Mouse (Mus musculus) kidney, embryonic 15.5 days (tissue): ENCODE results near the gene Lhpp. TPM values are rescaled to one million over a fixed set of nuclear protein-coding genes. Genes with fewer than 3 reads are reported as not detected.
"Not testable (repeated sequence)": the region's sequence is repeated elsewhere in the genome, so short reads cannot be mapped to it uniquely, and the experiment has no call there.

Experiments used
- ATAC-seq: fragments of 200-750 bp; cut with Nextera tagmentation; replicated peaks from 2 replicates; pipeline ENCODE4 v1.8.0; 2017; ENCODE audit warnings: moderate TSS enrichment; ENCODE audit not compliant: low FRiP score
- H3K27ac ChIP-seq: fragments of 300-500 bp; sonication (generic); 2 replicates; pipeline ENCODE4 v1.5.1; 2015; ENCODE audit warnings: mild to moderate bottlenecking, inconsistent platforms
- H3K27me3 ChIP-seq: fragments of 300-500 bp; sonication (generic); 2 replicates; pipeline ENCODE4 v1.6.1; 2015; ENCODE audit warnings: inconsistent platforms
- H3K36me3 ChIP-seq: fragments of 300-500 bp; sonication (generic); 2 replicates; pipeline ENCODE4 v1.6.1; 2015; ENCODE audit warnings: inconsistent platforms
- H3K4me1 ChIP-seq: fragments of 300-500 bp; sonication (generic); 2 replicates; pipeline ENCODE4 v1.6.1; 2015; ENCODE audit warnings: inconsistent platforms
- H3K4me2 ChIP-seq: fragments of 300-500 bp; sonication (generic); 2 replicates; pipeline ENCODE4 v1.6.1; 2015; ENCODE audit warnings: moderate library complexity, mild to moderate bottlenecking, inconsistent platforms
- H3K4me3 ChIP-seq: fragments of 300-500 bp; sonication (generic); replicated peaks from 2 replicates; pipeline ENCODE4 v1.5.1; 2015; ENCODE audit warnings: mild to moderate bottlenecking, inconsistent platforms
- H3K9ac ChIP-seq: fragments of 300-500 bp; sonication (generic); 2 replicates; pipeline ENCODE4 v1.6.1; 2015; ENCODE audit warnings: mild to moderate bottlenecking, inconsistent platforms
- H3K9me3 ChIP-seq: fragments of 300-500 bp; sonication (generic); replicated peaks from 2 replicates; pipeline ENCODE4 v1.6.1; 2016; ENCODE audit warnings: inconsistent platforms
- WGBS: fragments of 180-500 bp; shearing (Covaris S2); methylation state at CpG from one replicate; pipeline ENCODE4 v1.1.7; 2015; ENCODE audit warnings: mixed read lengths; 5-methylcytosine and 5-hydroxymethylcytosine counted together
- polyA plus RNA-seq: library from polyadenylated mRNA; unstranded; fragments of >200 nt; fragmentation: Nextera tagmentation; extraction: Ambion mirVana; gene quantifications from 2 replicates; pipeline ENCODE4 v1.2.1, GENCODE M21; 2015

Gene Lhpp
- polyA plus RNA-seq, 1 experiment from 2014 or later, result 22.5 TPM

DNA sequence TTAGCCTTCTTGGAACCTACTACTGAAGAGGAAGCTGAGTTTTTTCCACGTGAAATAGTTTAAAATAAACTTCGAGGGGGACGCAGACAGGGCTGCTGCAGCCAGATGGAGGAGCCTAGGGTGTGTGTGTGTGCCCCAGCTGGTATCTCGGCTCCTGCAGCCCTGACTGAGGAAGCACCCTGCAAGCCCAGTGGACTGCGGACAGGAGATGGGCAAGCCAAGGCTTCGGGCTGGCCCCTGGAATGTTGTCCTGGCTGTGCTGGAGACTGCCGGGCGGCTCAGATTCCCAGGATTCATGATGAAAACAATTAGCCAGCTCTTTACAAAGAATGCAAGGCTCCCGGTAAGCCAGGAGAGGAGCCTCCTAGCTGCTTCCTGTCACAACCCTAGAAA lies 47.6 kb downstream of the Lhpp start:
- Histone ChIP-seq H3K9me3 (no peaks in the 10 kb centered on the region), H3K36me3 (no peaks in the 10 kb centered on the region), H3K4me3 (no peak overlapping the region), H3K9ac (no peak overlapping the region), H3K4me1 (peaks cover 48% of the 10 kb centered on the region), H3K27me3 (no peaks in the 10 kb centered on the region), H3K27ac (peak overlapping the region; percentile 63), H3K4me2 (0 out of 2 replicates have a peak overlapping the region, but pooled peaks have one; percentile 18)
- peak; percentile 41; the same call in 1 of the 2 replicates for ATAC-seq
- WGBS, result 5% methylated on average over 9 of the region's 9 CpGs

DNA sequence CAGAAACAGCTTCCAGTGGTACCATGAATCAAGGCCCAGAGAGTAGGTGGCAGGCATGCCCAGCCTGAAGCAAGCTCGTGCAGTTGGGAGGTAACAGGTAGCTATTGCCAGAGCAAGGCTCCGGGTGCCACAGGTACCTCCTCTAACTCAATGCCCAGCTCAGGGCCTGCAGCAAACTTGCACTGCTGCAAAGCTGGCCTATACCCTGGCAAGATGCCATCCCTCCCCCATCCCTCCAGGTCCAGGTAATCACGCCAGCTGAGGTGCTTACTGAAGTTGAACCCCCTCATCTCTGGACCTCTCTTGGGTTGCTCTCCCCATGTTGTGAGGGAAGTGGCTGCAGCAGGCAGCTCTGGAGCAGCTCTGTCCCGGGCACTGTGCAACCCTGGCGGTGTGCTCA lies 48.2 kb downstream of the Lhpp start:
- no peak overlapping the region for H3K4me2 ChIP-seq
- no peak for ATAC-seq
- 78% methylated on average over 5 of the region's 5 CpGs for WGBS

DNA sequence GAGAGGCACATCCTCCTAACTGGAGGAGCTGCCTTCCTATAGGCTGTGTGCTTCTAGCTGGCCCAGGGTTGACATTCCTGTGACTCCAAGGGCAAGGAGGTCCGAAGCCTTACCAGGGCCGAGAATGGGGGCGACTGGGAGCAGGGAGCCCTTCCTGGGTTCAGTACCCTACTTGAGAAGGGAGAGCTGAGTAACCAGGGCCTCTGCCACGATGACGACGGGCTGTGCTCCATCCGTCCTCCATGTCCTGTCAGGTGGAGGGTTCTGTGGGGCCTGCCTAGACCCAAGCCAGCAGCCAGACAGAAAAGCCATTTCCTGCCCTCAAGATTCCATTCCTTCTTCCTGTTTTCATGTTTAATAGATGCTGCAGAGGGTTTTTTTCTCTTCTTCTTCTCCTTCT lies 49.2 kb downstream of the Lhpp start:
- Histone ChIP-seq H3K4me2 (no peak overlapping the region), H3K9ac (no peak overlapping the region), H3K27ac (0 out of 2 replicates have a peak overlapping the region, but pooled peaks have one; percentile 41), H3K27me3 (no peaks in the 10 kb centered on the region), H3K4me3 (no peak overlapping the region), H3K4me1 (peaks cover 48% of the 10 kb centered on the region), H3K36me3 (no peaks in the 10 kb centered on the region), H3K9me3 (no peaks in the 10 kb centered on the region)
- 61% methylated on average over 7 of the region's 7 CpGs for WGBS
- ATAC-seq, result no peak

More for the DNA sequence above, 48.2 kb downstream of the Lhpp start:
- H3K4me3 ChIP-seq, result no peak overlapping the region
- peak overlapping the region; percentile 63 for H3K27ac ChIP-seq
- peak overlapping the region; percentile 22; the same call in 1 of the 2 replicates for H3K9ac ChIP-seq
- no peaks in the 10 kb centered on the region for H3K36me3 ChIP-seq
- H3K9me3 ChIP-seq, result no peaks in the 10 kb centered on the region
- peaks cover 48% of the 10 kb centered on the region for H3K4me1 ChIP-seq
- H3K27me3 ChIP-seq, result no peaks in the 10 kb centered on the region

DNA sequence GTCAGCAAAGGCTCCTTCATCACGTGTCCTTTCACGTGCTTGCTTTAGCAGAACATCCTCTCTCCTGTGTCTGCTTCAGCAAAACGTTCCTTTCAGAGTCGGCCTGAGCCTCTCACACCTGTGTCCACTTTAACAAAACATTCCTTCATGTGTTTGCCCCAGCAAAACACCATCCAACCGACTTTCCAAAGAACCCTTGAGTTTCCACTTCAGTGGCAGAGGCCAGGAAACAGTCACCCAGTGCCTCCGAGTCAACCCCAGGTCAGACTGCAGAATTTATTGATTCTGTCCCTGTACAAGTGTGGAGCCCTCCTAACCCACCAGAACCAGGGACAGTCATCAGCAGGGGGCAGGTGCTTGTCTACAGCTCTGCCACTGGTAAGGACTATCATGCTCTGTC lies 52.4 kb downstream of the Lhpp start:
- H3K4me2 ChIP-seq, H3K27ac ChIP-seq, ATAC-seq, H3K27me3 ChIP-seq, H3K9ac ChIP-seq, H3K36me3 ChIP-seq, H3K4me3 ChIP-seq, H3K9me3 ChIP-seq: not testable (repeated sequence)
- H3K4me1 ChIP-seq, result peaks cover 30% of the 10 kb centered on the region
- WGBS, result 59% methylated on average over 6 of the region's 6 CpGs

DNA sequence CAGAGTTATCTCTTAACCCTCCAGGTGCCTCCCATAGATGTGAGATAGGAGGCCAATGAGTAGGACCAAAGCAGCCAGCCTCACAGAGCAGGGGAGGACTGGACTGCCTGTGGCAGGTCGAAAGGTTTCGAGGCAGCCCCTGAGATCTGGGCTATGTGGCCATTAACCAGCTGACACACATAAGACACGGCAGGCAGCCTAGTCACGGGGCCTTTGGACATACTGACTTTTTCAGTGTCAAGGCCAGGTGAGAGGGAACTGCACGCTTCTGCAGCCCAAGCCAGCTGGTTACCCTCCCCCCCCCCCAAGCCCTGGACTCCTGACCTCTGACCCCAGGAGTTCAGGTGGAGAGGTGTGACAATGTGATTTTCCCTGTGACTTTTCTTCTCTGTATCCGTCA lies 54.4 kb downstream of the Lhpp start:
- WGBS, result 73% methylated on average over 6 of the region's 6 CpGs
- H3K4me2 ChIP-seq, result no peak overlapping the region
- no peak overlapping the region for H3K9ac ChIP-seq
- ATAC-seq, result no peak
- H3K9me3 ChIP-seq, result no peaks in the 10 kb centered on the region
- H3K36me3 ChIP-seq, result no peaks in the 10 kb centered on the region
- H3K4me1 ChIP-seq, result peaks cover 10% of the 10 kb centered on the region
- no peak overlapping the region for H3K4me3 ChIP-seq
- no peak overlapping the region for H3K27ac ChIP-seq
- no peaks in the 10 kb centered on the region for H3K27me3 ChIP-seq

DNA sequence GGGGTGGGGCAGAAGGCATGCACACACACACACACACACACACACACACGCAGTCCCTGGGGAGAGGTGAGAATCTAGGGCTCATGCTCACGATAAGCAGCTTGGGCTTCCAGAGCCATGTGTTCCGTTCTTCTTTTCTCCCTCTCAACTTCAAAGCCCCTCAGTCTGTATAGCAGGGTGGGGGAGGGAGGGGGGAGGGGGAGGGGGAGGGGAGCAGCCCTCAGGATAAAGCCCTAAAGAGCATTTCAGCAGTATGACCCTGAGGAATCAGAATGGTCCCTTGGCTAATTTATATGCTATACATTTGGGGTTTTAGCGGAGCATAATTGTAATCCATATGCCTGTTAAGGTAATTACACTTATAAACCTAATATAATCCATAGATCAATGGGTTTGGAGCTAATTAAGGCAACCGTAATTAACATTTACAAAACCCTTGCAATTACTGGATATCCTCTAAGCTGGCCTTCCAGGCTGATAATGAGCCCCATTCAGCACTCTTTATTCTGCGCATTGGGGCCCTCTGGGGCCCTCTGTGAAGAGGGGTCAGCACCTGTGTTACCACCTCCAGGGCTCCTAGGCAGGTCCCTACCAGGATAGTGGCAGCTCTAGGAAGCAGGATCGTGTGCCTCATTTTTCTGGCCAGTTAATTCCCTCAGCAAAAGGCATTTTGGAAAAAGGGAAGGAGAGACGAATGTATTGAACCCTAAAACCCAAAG lies 55.4 kb downstream of the Lhpp start:
- Histone ChIP-seq H3K27ac (no peak overlapping the region), H3K4me1 (peaks cover 2% of the 10 kb centered on the region; the same call in 1 of the 2 replicates), H3K9ac (no peak overlapping the region), H3K9me3 (no peaks in the 10 kb centered on the region), H3K4me3 (no peak overlapping the region), H3K27me3 (no peaks in the 10 kb centered on the region), H3K36me3 (no peaks in the 10 kb centered on the region), H3K4me2 (no peak overlapping the region)
- WGBS, result 49% methylated on average over 7 of the region's 8 CpGs
- no peak for ATAC-seq

GRCm38 (mm10) chr7:132666516-132666915 lies 56.1 kb downstream of the Lhpp start:
- no peak overlapping the region for H3K4me2 ChIP-seq
- 72% methylated on average over 4 of the region's 4 CpGs for WGBS
- H3K9ac ChIP-seq, result no peak overlapping the region
- H3K27ac ChIP-seq, result no peak overlapping the region
- no peaks in the 10 kb centered on the region for H3K36me3 ChIP-seq
- ATAC-seq, result no peak
- no peaks in the 10 kb centered on the region for H3K4me1 ChIP-seq
- H3K27me3 ChIP-seq, result no peaks in the 10 kb centered on the region
- no peak overlapping the region for H3K4me3 ChIP-seq
- no peaks in the 10 kb centered on the region for H3K9me3 ChIP-seq

- H3K4me1 ChIP-seq, result peaks cover under 1% of the 10 kb centered on the region; the same call in 1 of the 2 replicates
- no peaks in the 10 kb centered on the region for H3K27me3 ChIP-seq
- H3K9ac ChIP-seq, result no peak overlapping the region
- H3K4me2 ChIP-seq, result no peak overlapping the region
- H3K36me3 ChIP-seq, result no peaks in the 10 kb centered on the region
- peak overlapping the region; percentile 67 for H3K27ac ChIP-seq
- no peak for ATAC-seq
- WGBS, result 60% methylated on average over 2 of the region's 2 CpGs
- no peak overlapping the region for H3K4me3 ChIP-seq
- no peaks in the 10 kb centered on the region for H3K9me3 ChIP-seq
Measured at GRCm38 (mm10) chr7:132668604-132669003, 58.2 kb downstream of the Lhpp start.

- H3K4me3 ChIP-seq, result no peak overlapping the region
- ATAC-seq, result no peak
- H3K27ac ChIP-seq, result peak overlapping the region; percentile 47; the same call in 1 of the 2 replicates
- no peak overlapping the region for H3K4me2 ChIP-seq
- no peaks in the 10 kb centered on the region for H3K36me3 ChIP-seq
- H3K4me1 ChIP-seq, result peaks cover 10% of the 10 kb centered on the region
- H3K9ac ChIP-seq, result no peak overlapping the region
- H3K27me3 ChIP-seq, result no peaks in the 10 kb centered on the region
- no peaks in the 10 kb centered on the region for H3K9me3 ChIP-seq
- WGBS, result 81% methylated on average over 20 of the region's 20 CpGs
Measured at GRCm38 (mm10) chr7:132669999-132670862, 59.8 kb downstream of the Lhpp start.

DNA sequence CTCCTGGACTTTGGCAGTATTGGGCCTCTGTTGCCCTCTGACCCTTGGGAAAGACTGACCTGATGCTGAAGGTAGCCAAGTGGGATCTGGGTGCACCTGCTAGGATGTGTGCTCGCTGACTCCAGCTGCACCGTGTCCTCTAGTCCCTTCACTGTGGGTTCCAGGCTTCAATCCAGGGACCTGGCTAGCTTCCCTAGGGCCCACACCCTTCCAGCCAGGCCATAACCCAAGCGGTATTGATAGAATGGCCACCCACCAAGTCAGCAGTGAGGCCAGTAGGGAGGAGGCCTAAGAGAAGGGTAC lies 60.4 kb downstream of the Lhpp start:
- H3K9me3 ChIP-seq, result no peaks in the 10 kb centered on the region

GRCm38 (mm10) chr7:132672481-132672959 lies 62.1 kb downstream of the Lhpp start:
- Histone ChIP-seq H3K9me3 (no peaks in the 10 kb centered on the region), H3K4me3 (no peak overlapping the region), H3K4me2 (no peak overlapping the region), H3K36me3 (no peaks in the 10 kb centered on the region), H3K4me1 (peaks cover 10% of the 10 kb centered on the region), H3K9ac (no peak overlapping the region), H3K27me3 (no peaks in the 10 kb centered on the region), H3K27ac (no peak overlapping the region)
- 69% methylated on average over 7 of the region's 7 CpGs for whole genome bisulfite sequencing
- ATAC-seq, result no peak

More for the DNA sequence above, 60.4 kb downstream of the Lhpp start:
- Histone ChIP-seq H3K4me3 (no peak overlapping the region), H3K4me2 (no peak overlapping the region), H3K27me3 (no peaks in the 10 kb centered on the region), H3K9ac (no peak overlapping the region), H3K27ac (0 out of 2 replicates have a peak overlapping the region, but pooled peaks have one; percentile 3), H3K4me1 (peaks cover 10% of the 10 kb centered on the region), H3K36me3 (no peaks in the 10 kb centered on the region)
- WGBS, result 85% methylated on average over 3 of the region's 3 CpGs
- ATAC-seq, result no peak
